Mouse (Mus musculus) monocyte, adult 2 months (primary cell): ENCODE measurements around the gene Sec24d.
A peak's percentile ranks its signal among the peaks of the same experiment; 100 is the strongest.
"Not testable (repeated sequence)": the region's sequence is repeated elsewhere in the genome, so short reads cannot be mapped to it uniquely, and the experiment has no call there.

Source experiments
- DNase-seq, 2 experiments: peaks; one replicate each; pipeline ENCODE4 v3.0.0; 2022; ENCODE audit warnings: low spot score in 2 of 2, low read depth in 1 of 2

Gene Sec24d

DNA sequence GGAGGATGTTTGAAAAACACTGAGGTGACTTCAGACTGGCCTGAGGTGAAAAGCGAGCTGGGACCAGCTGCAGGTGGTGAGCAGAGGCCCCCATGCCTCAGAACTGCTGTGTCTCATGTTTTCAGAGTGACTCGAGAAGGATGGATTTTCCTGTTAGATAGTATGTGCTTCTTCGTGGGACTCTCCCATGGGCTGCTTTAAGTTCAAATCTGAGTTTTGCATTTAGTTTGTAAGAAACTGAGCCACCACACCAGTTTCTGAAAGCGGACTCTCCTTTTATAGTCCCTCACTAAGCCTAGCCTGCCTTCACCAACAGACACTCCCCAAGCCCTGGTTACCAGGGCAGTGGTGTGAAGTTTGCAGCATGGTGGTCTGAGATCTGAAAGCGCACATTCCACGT is 70.6 kb downstream of the Sec24d start:
- no peak for DNase-seq

DNA sequence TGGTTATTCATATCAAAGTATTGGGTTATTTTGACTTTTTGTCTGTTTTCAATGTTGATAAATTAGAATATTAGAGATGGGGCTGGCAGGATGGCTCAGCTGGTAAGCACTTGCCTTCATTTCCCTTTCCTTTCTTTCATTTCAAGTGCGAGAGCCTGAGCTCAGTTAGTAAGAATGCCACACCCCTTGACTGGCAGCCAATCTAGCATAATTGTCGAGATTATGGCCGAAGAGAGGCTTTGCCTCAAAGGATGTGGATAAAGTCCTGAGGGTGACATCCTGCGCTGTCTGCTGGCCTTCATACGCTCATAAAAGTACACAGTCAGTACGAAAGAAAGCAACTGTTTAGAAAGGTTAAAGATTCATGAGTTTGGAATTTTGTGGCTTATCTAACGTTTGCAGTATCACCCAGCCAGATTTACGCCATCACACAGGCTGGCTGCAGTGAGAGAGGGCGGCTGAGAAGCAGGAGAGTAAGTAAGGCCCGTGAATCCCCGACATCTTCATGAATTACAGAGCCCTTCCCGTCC is 71.5 kb downstream of the Sec24d start:
- no peak for DNase-seq

DNA sequence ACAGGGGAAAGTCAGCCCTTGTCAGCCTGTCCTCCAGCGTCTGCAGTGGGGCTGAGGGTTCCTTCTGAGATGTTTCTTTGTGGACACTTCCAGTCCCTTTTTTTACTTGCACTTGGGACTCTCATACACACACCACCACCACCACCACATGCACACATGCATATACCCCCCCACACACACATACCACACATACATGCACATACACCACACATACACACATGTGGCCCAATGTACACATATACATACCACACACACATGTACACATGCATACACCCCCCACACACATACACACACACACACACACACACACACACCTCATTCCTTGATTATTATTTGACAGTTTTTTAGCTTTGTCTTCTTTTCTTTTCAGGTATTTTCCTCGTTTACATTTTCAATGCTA is 73.8 kb downstream of the Sec24d start:
- DNase-seq, result no peak

DNA sequence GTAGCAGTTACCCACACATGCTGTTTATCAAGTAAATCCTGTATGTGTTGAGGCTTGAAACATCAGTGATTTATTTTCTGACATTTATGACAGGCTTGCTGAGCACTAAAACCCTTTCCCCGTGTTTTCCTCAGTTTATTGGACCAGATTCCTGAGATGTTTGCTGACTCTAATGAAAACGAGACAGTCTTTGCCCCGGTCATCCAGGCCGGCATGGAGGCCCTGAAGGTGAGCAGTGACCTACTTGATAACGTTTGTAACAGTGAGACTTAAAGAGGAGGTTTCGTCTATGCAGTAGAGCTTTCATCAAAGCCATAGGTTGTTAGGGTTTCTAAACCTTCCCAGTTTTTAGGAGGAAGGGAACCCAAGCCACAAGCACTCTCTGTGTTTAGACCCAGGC is 76.4 kb downstream of the Sec24d start:
- no peak for DNase-seq

DNA sequence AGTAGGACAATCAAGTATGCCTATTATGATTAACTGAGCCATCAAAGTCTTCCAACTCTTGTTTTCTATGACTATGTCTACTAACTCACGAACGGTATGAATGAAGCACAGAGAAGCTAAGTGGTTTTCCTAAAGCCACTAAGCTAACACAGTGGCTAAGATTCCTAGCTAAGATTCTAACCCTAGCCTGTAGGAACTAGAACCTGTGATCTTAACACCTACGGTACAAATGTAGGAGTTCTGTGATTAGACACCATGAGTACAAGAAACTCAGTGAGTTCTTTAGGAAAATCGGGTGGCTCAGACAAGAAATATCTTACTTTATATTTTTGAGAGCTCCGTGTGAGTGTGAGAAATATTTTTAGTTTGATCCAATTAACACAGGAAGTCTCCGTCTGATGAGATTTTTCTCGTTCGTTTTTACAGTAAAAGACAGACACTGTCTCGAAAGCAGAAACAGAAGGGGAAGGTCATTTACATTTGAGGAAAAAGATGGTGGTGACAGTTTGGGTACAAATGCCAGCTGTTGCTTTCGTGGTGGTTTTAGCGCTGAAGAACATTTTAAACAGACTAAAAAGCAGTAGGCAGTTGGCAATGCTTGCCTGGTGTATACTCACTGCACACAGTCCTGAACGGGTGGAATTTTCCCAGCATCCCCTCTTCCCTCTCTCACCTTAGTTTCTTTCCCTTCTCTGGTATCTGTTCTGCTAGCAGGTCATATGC is 81.0 kb downstream of the Sec24d start:
- DNase-seq, result no peak

DNA sequence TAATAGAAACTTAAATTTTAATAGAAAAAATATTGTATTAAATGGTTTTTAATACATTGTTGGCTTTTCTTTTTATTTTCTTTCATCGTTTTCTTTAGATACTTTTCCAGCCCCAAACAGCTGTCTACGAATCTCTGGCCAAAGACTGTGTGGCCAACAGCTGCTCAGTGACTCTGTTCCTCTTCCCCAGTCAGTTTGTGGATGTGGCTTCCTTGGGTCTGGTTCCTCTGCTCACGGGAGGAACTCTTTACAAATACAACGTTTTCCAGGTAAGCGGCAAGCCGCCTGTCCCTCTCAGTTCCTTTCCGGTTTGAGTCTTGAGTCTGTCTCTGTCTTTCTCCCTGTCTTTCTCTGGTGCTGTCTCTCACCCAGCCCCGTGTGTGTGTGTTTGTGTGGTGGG is 83.3 kb downstream of the Sec24d start:
- no peak for DNase-seq

DNA sequence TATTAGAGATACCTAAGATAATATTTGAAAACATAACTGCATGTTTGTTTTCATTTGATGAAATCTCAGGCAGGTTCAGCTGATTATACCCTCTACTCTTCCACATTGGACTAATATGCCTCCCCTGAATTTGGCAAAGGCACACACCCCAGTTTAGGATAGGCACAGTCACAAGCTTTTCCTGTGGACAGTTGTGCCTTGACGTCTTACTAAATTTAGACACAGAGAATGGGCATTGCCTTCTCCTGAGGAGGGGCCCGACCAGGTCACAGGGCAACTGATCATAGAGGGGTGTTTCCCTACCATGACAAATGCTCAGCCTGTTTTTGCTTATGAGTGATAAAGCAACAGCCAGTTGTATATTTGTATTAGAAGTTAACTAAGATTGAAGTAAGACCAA is 84.3 kb downstream of the Sec24d start:
- no peak for DNase-seq

DNA sequence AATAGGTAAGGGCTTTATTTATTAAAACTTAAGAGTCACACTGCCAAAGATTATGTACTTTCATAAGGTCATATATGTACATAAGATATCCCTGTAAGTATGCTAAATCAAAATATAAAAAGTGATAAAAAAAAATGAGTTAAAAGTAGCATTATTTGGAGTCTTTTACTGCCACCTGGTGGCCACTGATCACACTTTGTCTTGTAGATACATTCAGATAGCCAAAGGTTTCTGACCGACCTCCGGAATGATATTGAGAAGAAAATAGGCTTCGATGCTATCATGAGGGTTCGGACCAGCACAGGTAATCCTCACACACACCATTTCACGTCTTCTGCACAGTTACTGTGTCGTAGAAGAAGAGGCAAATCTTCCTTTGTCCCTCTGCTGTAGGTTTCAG is 85.9 kb downstream of the Sec24d start:
- no peak for DNase-seq

DNA sequence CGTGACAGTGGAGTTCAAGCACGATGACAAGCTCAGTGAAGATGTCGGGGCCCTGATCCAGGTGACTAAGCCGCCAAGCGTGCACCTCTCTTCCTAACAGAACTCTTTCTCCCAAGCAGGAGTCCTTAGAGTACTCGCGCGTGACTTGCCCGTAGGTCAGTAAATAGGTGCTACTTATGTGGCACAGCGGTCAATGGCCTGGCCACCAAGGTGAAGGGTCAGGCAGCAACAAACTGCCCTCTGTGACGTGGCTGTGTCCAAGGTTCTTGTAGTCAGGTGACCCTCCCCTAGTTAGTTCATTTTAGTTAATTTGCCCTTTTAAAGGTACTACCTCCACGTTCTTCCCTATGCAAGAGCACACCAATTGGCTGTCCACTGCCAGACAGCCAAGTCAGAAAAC is 86.4 kb downstream of the Sec24d start:
- DNase-seq, result no peak

DNA sequence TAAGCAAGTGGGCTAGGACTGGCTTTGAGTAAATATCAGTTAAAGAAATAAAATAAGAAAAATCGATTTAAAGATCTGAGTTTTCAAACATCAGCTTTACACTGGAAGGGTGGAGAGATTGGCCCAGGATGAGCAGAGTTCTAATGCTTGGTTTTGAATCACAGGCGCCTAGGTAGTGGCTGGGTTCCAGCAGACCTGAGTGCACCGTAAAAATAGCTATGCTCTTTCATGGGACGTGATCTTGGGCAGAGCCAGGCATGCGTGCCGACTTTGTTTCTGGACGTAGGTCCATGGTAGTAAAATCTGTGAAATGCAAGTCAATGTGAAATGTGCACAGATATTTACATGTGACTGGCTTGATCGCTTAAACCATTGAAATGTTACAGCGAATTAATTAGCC is 87.1 kb downstream of the Sec24d start:
- DNase-seq, result no peak

DNA sequence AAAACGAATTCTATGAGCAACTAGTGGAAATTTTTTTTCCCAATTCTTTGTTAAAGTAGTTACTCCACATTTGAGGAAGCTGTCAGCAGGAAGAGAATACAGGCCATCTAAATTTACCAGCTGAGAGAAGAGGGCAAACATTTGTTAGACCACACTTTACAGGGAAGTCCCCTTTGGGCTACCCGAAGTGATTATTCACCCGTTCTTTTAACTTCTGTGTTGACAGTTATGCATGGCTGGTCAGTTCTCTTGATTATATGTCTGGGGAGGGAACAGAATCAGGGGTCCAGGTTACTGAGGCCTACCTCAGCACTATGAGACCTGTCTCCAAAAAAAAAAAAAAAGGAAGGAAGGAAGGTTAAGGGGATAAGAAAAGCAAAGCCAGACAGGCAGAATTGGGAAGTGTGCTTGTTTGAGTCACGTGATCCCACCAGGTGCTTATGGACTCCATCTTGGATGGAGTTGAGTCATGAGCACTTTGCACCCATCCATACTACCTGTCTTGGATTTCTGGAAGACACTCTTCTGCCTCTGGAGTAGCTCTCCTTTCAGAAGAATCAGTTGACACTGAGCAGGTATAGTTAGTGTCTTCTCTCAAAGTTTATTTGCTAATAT is 89.2 kb downstream of the Sec24d start:
- DNase-seq, result no peak

DNA sequence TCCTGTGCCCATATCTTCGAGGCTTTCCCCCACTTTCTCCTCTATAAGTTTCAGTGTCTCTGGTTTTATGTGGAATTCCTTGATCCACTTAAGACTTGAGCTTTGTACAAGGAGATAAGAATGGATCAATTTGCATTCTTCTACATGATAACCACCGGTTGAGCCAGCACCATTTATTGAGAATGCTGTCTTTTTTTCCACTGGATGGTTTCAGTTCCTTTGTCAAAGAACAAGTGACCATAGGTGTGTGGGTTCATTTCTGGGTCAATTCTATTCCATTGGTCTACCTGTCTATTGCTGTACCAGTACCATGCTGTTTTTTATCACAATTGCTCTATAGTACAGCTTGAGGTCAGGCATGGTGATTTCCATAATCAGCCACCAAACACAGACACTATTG is 99.6 kb downstream of the Sec24d start:
- DNase-seq, result not testable (repeated sequence)

DNA sequence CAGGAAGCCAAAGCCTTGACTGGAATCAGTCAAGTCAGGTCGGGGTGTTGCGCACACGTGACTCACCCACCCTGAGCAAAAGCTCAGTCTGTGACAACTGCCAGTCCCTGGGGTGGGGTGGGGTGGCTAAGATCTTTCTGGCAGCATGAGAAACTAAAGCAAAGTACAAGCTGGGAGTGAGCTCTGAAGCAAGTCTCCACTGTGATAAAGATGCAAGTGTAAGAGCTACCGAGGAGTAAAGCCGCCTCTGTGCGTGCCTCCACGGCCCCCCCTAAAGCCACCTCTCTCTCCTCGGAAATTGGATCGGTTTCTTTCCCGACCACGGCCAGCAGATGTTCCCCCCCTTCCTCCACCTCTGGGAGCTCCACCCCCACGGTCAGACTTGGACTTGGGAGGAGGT is 101.9 kb downstream of the Sec24d start:
- no peak for DNase-seq

DNA sequence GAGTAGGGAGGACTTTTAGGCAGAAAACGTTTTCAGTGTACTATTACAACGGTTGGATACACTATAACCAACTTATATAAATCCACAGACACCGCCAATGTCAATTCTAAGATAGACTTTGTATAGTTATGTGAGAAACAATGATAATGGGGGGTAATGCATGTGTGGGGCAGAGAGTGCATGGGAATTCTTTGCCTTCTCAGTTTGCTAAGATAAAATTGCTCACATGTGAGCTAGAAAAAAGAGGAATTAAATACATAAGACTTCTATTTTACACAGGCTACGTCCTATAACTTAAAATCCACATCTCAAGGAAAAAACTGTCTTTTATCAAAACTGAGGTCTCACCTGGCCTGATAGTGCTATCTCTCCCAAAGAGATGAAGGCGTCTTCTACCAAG is 103.7 kb downstream of the Sec24d start:
- DNase-seq, result no peak

DNA sequence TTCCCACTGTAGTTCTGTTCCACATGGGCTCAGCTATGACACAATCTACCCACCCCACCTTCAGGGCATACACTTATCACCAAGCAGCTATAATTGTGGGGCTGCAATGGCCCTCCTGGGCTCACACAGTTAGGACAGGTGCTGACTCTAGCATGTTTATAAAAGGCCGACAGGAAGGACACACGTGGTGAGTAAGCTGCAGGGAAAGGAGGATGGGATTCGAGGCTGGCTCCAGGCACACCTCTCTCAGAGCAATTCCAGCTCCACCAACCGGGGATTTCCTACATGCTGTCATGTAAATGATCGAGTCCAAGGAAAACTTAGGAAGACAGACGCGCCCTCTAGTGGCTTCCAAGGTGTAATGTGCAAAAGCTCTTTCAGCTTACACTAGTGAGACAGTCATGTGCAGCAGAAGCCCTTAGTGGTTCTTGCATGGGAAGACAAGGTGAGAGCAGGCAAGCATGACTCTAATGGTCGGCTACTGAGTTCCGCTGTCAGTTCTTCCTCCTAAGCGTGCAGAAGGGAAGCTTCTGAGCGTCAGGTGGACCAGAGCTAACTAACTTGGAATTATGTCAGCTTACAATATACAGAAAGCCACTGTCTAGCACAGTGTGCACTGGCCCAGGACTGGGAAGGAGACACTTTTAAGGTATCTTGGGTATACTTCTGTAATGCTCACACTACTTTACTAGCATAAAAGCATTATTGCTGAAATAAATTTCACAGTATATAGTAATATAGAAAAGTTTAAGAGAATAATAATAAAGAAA is 104.7 kb downstream of the Sec24d start:
- no peak for DNase-seq

DNA sequence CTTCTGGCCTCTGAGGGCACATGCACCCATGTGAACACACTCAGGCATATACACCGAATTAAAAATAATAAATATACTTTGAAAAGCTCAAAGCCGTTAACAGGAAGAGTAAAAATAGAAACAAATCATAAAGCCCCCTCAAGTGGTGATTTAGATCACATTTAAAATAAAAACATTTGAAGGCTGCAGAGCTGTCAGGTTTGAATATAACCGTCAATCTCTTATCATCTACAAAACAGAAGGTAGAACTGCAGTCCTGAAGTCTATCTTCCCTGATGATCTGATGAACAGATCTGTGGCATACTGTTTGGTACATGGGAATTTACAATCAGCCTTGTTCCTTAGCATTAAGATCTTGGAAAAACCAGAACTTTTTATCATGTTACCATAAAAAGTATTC is 109.3 kb downstream of the Sec24d start:
- no peak for DNase-seq

DNA sequence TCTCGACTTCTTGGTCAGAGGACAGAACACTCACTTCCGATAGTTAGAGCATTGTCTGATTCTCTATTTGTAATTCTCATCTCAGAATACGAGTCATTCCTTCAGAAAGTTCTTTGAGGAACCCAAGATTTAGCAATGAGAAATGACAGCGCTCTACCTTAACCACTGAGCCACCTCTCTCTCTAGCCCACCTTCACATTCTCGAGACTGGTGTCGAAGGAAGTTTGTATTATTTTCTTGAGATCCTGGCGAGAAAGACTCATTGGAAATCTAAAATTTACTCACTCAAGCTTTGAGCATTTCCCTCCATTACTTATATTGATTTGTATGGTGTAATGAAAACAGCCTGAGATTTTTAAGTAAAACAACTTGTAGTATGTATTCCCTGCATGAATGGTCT is 117.2 kb downstream of the Sec24d start:
- no peak for DNase-seq

DNA sequence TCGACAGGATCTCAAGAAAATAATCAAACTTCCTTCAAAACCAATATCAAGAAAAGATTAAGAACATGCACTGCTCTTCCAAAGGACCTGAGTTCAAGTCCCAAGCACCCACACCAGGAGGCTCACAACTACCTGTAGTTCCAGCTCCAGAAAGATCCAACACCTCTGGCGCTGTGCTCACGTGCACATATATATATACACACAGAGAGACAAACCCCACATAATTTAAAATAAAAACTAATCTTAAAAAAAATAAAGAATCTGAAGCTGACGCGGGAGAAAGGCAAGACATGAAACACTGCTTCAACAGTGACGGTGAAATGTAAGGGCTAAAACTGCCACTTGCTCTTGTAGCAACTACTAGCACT is 117.8 kb downstream of the Sec24d start:
- DNase-seq, result no peak

DNA sequence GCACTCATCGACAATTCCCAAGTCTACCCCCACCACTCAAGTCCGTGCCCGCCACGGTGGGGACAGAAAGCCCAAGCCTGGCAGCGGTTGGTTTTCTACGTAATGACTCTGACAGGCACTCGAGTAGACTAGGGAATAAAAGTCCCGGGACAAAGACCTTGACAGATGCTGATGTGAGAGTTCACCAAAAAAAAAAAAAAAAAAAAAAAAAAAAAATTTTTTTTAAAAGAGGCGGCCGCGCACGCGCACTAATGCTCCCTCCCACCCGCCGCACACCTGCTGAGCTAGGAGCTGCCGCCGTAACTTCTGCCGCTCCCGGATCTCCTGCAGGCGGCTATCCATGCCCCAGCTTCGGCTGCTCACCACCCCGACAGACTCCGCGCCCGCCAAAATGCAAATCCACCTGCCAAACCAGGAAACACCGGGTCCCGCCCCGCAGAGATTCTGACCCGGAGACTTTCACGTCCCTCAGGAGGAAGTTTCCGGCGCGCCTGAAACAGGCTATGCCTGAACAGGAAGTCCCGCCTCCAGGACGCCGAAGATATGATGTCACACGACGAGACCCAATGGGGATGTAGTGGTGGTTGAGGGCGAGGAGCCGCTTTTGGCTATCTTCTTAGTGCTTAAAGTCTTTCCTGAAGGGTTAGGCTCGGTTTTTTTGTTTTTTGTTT is 118.4 kb downstream of the Sec24d start, which contains the start of gene Mettl14:
Gene Mettl14 (minus strand): TSS at position 623 of the 671 bp plus-strand sequence.
- DNase-seq, result peak; percentile 84 to 91

DNA sequence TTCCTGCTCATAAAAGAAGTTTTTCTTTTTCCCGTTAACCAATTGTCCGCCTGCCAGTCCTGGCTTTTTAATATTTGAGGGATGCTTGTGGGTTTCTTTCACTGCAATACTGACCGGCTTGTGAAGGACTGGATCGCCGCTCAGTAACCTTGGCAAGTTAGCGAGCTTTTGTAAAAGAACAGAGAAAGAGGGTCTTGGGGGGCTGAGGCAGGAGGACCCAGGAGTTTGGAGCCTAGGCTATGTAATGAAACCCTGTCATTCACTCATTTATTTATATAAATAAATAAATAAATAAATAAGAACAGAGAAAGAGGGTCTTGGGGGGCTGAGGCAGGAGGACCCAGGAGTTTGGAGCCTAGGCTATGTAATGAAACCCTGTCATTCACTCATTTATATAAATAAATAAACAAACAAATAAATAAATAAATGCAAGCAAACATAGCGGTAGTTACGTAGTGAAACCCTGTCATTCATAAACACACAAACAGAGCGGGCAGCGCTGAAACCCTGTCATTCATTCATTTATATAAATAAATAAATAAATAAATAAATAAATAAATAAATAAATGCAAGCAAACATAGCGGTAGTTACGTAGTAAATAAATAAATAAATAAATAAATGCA is 119.0 kb downstream of the Sec24d start:
- DNase-seq, result not testable (repeated sequence)

DNA sequence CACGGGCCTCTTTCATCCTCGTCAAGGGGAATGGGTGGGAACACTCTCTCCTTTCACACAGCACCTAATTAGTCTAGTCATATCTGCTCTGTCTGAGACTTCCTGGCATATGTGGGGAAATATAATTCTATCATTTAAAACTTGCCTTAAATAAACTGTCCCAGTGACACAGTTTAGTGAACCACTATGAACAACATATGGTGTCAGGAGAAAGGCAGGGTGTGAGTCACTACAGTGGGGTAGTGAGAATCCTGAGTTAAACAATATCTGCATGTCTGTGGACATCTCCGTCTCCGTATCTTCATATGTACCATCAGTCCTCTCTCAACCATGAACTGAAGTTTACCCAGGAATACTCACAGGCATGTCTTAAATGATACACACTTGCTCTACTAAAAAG is 123.9 kb downstream of the Sec24d start:
- DNase-seq, result no peak
